Mouse (Mus musculus) limb, embryonic 12.5 days (tissue): Measurements from ENCODE around the gene Adam23. TPM values are rescaled to one million over a fixed set of nuclear protein-coding genes. Genes with fewer than 3 reads are reported as not detected.
"Not testable (repeated sequence)": the region's sequence is repeated elsewhere in the genome, so short reads cannot be mapped to it uniquely, and the experiment has no call there.

ENCODE experiments used
- ATAC-seq: fragments of 200-750 bp; cut with Nextera tagmentation; 2 replicates; pipeline ENCODE4 v1.8.0; 2017; ENCODE audit warnings: low read depth, moderate TSS enrichment; ENCODE audit not compliant: insufficient number of reproducible peaks, insufficient read depth, low FRiP score, low TSS enrichment
- H3K27ac ChIP-seq: fragments of 300-500 bp; sonication (generic); 2 replicates; pipeline ENCODE4 v1.5.1; 2016; ENCODE audit warnings: mild to moderate bottlenecking, moderate library complexity
- H3K27me3 ChIP-seq: fragments of 300-500 bp; sonication (generic); 2 replicates; pipeline ENCODE4 v1.6.1; 2016; ENCODE audit warnings: mild to moderate bottlenecking, moderate library complexity
- H3K36me3 ChIP-seq: fragments of 300-500 bp; sonication (generic); 2 replicates; pipeline ENCODE4 v1.6.1; 2016; ENCODE audit warnings: mild to moderate bottlenecking, moderate library complexity
- H3K4me1 ChIP-seq: fragments of 300-500 bp; sonication (generic); replicated peaks from 2 replicates; pipeline ENCODE4 v1.6.1; 2016
- H3K4me2 ChIP-seq: fragments of 300-500 bp; sonication (generic); 2 replicates; pipeline ENCODE4 v1.6.1; 2016; ENCODE audit warnings: mild to moderate bottlenecking, moderate library complexity
- H3K4me3 ChIP-seq: fragments of 300-500 bp; sonication (generic); replicated peaks from 2 replicates; pipeline ENCODE4 v1.5.1; 2016; ENCODE audit warnings: mild to moderate bottlenecking
- H3K9ac ChIP-seq: fragments of 300-500 bp; sonication (generic); replicated peaks from 2 replicates; pipeline ENCODE4 v1.6.1; 2016; ENCODE audit warnings: mild to moderate bottlenecking, moderate library complexity
- H3K9me3 ChIP-seq: fragments of 300-500 bp; sonication (generic); 2 replicates; pipeline ENCODE4 v1.6.1; 2016; ENCODE audit warnings: mild to moderate bottlenecking, moderate library complexity
- WGBS: fragments of 180-500 bp; shearing (Covaris S2); methylation state at CpG from one replicate; pipeline ENCODE4 v1.1.7; 2016; 5-methylcytosine and 5-hydroxymethylcytosine counted together
- polyA plus RNA-seq: library from polyadenylated mRNA; unstranded; fragments of >200 nt; fragmentation: Nextera tagmentation; extraction: Ambion mirVana; gene quantifications from 2 replicates; pipeline ENCODE4 v1.2.1, GENCODE M21; 2016

Adam23 gene
- polyA plus RNA-seq, 1 experiment from 2014 or later, result 4.1 TPM

DNA sequence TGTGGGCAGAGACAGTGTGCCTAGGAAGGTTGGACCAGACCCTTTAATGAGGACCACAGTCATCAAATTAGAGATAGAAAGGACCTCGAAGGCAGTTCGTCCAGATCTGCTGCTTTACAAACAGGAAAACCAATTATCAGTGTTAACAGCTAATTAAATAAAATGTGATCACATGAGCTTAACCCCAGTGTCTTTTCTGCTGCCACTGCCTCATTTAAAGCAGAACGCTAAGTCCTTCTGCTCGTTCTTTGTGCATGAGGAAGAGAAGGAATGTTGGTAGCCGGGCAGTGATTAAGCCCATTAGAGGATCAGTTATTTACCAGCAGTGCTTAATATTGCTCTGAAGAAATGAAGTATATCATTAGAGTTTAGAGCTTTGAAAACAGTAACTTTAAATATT, 131.1 kb downstream of the Adam23 start:
- H3K27me3 ChIP-seq, result no peaks in the 10 kb centered on the region
- H3K27ac ChIP-seq, result no peak overlapping the region
- H3K4me2 ChIP-seq, result no peak overlapping the region
- WGBS, result 22% methylated on average over 5 of the region's 5 CpGs
- no peaks in the 10 kb centered on the region for H3K9me3 ChIP-seq
- H3K4me1 ChIP-seq, result peaks cover 17% of the 10 kb centered on the region; the same call in 1 of the 2 replicates
- H3K4me3 ChIP-seq, result no peak overlapping the region
- ATAC-seq, result no peak
- no peak overlapping the region for H3K9ac ChIP-seq
- no peaks in the 10 kb centered on the region for H3K36me3 ChIP-seq

DNA sequence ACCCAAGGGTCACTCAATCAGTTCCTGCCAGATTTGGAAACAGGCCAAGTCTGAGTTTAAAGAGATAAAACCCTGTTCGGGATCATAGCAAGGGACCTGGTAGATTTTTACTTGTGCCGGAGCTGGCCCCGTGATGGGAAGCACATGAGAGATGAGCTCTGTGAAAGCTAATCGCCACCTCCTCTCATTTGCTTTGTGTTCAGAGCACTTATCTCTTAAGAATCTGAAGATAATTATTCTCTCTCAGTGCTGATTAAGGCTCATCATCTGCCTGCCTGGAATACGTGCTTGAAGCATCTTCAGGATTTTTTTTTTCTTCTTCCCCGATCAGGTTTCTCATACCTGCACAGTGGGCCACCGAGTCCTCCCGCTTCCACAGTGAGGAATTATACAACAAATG, 133.5 kb downstream of the Adam23 start:
- WGBS, result 83% methylated on average over 8 of the region's 8 CpGs
- Histone ChIP-seq H3K4me1 (0 out of 2 replicates have a peak, but pooled peaks cover 3% of the 10 kb centered on the region), H3K4me3 (no peak overlapping the region), H3K36me3 (no peaks in the 10 kb centered on the region), H3K9me3 (no peaks in the 10 kb centered on the region), H3K9ac (no peak overlapping the region), H3K27me3 (no peaks in the 10 kb centered on the region), H3K27ac (no peak overlapping the region), H3K4me2 (no peak overlapping the region)
- ATAC-seq, result no peak

DNA sequence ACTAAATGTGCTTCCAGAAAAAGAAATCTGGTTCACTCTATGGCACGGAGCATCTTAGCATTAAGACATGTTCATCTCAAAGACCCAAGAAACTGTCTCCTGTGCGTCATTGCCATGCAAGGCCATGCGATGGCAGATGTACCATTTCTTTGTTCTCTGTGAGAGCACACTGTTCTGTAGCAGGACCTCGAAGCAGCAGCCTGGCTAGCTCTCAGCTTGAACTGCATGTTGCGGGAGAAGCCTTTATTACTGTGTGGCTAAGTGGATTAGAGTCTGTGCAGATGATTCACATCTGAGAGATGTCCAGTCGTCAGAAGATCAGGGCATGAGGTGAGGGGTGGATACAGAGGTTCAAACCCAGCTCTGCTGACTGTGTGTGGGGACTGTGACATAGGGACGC, 141.2 kb downstream of the Adam23 start:
- no peak overlapping the region for H3K4me3 ChIP-seq
- 80% methylated on average over 7 of the region's 7 CpGs for WGBS
- H3K9ac ChIP-seq, result no peak overlapping the region
- H3K4me2 ChIP-seq, result no peak overlapping the region
- no peaks in the 10 kb centered on the region for H3K4me1 ChIP-seq
- no peak overlapping the region for H3K27ac ChIP-seq
- H3K36me3 ChIP-seq, result no peaks in the 10 kb centered on the region
- ATAC-seq, result no peak
- H3K27me3 ChIP-seq, result 0 out of 2 replicates have a peak, but pooled peaks cover 3% of the 10 kb centered on the region
- no peaks in the 10 kb centered on the region for H3K9me3 ChIP-seq

DNA sequence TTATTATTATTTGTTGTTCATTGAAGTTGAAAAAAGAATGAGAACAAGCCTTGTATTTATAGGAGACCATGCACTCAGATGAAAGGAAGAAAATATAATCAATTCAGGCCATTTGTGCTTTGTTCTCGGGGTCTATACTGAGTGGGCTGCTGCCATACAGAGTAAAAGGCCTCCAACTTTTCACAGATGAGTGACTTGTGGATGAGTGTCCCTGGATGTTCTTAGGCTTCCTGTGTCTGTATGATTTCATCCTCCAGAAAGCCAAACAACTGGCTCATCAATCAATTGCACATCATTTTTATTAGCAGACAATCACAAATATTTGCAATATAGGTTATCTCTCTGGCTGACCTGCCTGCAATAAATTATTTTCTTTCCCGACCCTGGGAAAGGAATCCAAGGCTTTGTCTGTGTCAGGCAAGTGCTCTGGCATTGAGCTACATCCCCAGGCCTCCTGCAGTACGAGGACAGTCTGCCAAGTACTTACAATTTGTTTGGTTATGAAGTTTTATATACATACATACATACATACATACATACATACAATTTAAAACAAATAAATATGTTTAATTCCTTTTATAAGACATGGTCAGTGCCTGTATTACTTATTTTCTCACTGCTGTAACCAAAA, 158.3 kb downstream of the Adam23 start:
- Histone ChIP-seq H3K9me3 (no peaks in the 10 kb centered on the region), H3K36me3 (no peaks in the 10 kb centered on the region), H3K4me1 (no peaks in the 10 kb centered on the region), H3K9ac (no peak overlapping the region), H3K27me3 (no peaks in the 10 kb centered on the region), H3K27ac (no peak overlapping the region), H3K4me3 (no peak overlapping the region), H3K4me2 (no peak overlapping the region)
- WGBS, result 44% methylated on average over 3 of the region's 3 CpGs
- ATAC-seq, result no peak

DNA sequence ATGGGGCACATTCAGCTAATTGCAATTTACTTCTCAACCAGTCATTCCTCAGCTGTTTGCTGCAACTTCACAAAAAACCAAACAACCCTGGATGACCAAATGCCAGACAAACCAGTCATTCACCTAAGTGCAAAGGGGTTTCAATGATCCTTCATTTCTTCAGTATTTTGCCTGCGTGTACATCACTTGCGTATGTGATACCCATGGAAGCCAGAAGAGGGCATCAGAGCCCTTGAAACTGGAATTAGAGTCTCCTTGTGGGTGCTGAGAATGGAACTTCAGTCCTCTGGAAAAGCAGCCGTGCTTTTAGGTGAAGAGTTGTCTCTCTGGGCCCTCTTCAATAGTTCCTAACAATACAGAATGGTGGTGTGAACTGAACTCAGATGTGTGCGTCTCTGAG, 163.9 kb downstream of the Adam23 start:
- no peak overlapping the region for H3K9ac ChIP-seq
- 0 out of 2 replicates have a peak, but pooled peaks cover 3% of the 10 kb centered on the region for H3K4me1 ChIP-seq
- no peaks in the 10 kb centered on the region for H3K9me3 ChIP-seq
- no peaks in the 10 kb centered on the region for H3K36me3 ChIP-seq
- ATAC-seq, result no peak
- H3K4me2 ChIP-seq, result no peak overlapping the region
- 92% methylated on average over 4 of the region's 4 CpGs for WGBS
- H3K4me3 ChIP-seq, result no peak overlapping the region
- peaks cover 10% of the 10 kb centered on the region; the same call in 1 of the 2 replicates for H3K27me3 ChIP-seq
- H3K27ac ChIP-seq, result no peak overlapping the region

DNA sequence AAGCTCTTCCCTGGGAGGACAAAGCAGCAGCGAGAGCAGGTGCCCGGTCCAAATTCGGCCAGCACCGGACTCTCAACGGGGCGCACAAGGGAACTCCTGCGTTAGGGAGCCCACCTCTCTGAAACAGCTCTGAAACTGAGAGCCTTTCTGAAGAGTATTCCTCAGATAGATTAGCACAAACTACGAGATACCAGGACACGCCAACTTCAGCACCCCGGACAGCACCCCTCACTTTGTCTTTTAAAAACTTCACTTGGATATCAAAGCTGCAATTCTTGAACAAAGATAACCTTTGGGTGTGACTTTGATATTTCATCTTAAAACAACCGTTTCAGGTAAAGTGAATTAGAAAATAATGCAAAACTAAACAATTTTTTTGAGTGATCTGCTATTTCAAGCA, 168.9 kb downstream of the Adam23 start:
- Histone ChIP-seq H3K4me3 (no peak overlapping the region), H3K27ac (no peak overlapping the region), H3K27me3 (peaks cover 10% of the 10 kb centered on the region; the same call in 1 of the 2 replicates), H3K9ac (no peak overlapping the region), H3K36me3 (no peaks in the 10 kb centered on the region), H3K4me1 (0 out of 2 replicates have a peak, but pooled peaks cover 3% of the 10 kb centered on the region), H3K4me2 (no peak overlapping the region), H3K9me3 (no peaks in the 10 kb centered on the region)
- no peak for ATAC-seq
- WGBS, result under 1% methylated on average over 11 of the region's 11 CpGs

DNA sequence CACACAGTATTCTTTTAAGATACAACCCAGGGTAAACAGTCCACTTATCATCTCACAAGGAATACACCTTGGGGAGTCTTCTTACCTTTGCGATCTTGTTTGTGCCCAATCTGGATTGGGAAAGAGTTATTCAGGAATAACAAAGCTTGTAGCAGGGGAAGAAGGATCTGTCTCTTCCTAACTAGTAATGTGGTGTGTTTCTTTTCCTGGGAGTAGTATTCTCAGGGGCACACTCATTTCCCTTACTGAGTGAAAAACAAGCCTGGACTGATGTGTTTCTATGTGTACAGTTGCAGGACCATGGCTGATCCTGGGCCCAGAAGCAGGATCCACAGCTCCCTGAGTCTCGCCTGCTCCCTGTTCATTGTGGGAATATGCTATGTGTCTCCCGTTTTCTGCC, 170.0 kb downstream of the Adam23 start, which contains the start of gene Gm39653:
Gene Gm39653 (plus strand): TSS at position 301 of the 400 bp plus-strand sequence.
- Histone ChIP-seq H3K27me3 (peaks cover 10% of the 10 kb centered on the region; the same call in 1 of the 2 replicates), H3K9me3 (no peaks in the 10 kb centered on the region), H3K4me2 (no peak within 1 kb of the TSS), H3K9ac (no peak within 1 kb of the TSS), H3K27ac (no peak within 1 kb of the TSS), H3K4me1 (0 out of 2 replicates have a peak, but pooled peaks cover 3% of the 10 kb centered on the region), H3K4me3 (no peak within 1 kb of the TSS), H3K36me3 (no peaks in the 10 kb centered on the region)
- 86% methylated on average over 3 of the region's 3 CpGs for WGBS
- ATAC-seq, result no peak

DNA sequence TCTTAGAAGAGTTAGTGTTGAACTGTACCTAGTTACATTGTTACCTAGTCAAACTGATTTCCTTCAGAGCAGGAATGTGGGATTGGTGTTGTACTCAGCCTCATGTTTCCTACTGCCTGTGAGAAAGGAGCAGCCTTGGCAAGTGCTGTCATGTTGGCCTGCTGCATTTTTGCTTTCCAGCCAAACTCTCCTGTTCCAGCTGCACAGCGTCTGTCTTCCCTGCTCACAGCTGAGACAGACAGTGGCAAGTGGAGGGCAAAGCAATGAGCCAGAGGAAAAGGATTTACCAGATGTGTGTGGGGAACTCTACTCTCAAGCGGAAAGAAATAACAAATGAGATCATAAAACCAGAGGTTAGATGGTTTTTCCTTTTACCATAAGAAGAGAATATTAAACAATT, 182.5 kb downstream of the Adam23 start:
- Histone ChIP-seq H3K36me3 (no peaks in the 10 kb centered on the region), H3K4me3 (no peak overlapping the region), H3K27ac (no peak overlapping the region), H3K4me2 (no peak overlapping the region), H3K9ac (no peak overlapping the region), H3K27me3 (no peaks in the 10 kb centered on the region), H3K9me3 (no peaks in the 10 kb centered on the region), H3K4me1 (no peaks in the 10 kb centered on the region)
- WGBS, result 36% methylated on average over 2 of the region's 2 CpGs
- no peak; the same call in 1 of the 2 replicates for ATAC-seq

DNA sequence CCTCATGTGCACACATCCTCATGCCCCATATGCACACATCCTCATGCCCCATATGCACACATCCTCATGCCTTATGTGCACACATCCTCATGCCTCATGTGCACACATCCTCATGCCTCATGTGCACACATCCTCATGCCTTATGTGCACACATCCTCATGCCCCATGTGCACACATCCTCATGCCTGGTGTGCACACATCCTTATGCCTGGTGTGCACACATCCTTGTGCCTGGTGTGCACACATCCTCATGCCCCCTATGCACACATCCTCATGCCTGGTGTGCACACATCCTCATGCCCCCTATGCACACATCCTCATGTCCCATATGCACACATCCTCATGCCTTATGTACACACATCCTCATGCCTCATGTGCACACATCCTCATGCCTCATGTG, 184.7 kb downstream of the Adam23 start:
- not testable (repeated sequence) for H3K9ac ChIP-seq, H3K4me2 ChIP-seq, H3K27me3 ChIP-seq, H3K4me1 ChIP-seq, H3K9me3 ChIP-seq, H3K36me3 ChIP-seq, ATAC-seq, H3K27ac ChIP-seq, H3K4me3 ChIP-seq

DNA sequence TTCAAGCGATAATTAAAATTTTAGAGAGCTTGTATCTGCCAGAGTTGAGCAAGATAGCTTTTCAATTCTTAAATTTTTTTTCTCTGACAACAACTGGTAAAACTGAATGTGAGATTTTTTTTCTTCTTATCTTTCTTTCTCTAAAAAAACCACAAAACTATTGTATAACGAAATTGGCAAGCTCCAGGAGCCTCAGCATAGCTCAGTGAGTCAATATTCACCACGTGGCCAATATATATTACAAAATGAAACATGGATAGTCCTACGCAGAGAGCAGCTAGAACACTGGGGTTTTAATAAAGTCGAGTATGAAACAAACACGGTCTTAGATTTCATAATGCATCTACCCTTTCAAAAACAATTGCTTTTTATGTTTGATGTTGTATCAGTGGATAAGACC, 194.2 kb downstream of the Adam23 start:
- WGBS, result 75% methylated on average over 6 of the region's 6 CpGs
- no peak overlapping the region for H3K27ac ChIP-seq
- no peaks in the 10 kb centered on the region for H3K4me1 ChIP-seq
- no peak overlapping the region for H3K4me2 ChIP-seq
- H3K4me3 ChIP-seq, result no peak overlapping the region
- H3K9ac ChIP-seq, result no peak overlapping the region
- ATAC-seq, result no peak
- H3K9me3 ChIP-seq, result no peaks in the 10 kb centered on the region
- no peaks in the 10 kb centered on the region for H3K36me3 ChIP-seq
- 0 out of 2 replicates have a peak, but pooled peaks cover 2% of the 10 kb centered on the region for H3K27me3 ChIP-seq
